Mouse (Mus musculus): Measurements from ENCODE around the gene Mroh3.
A peak's percentile ranks its signal among the peaks of the same experiment; 100 is the strongest.

Gene Mroh3

GRCm38 (mm10) chr1:136228328-136229039, 15.9 kb upstream of the Mroh3 start:
- peak; percentile 90 for DNase-seq (ENCODE audit: low read depth)

GRCm38 (mm10) chr1:136227870-136228269, 15.2 kb upstream of the Mroh3 start:
- DNase-seq (ENCODE audit: low read depth), result peak; percentile 75

DNA sequence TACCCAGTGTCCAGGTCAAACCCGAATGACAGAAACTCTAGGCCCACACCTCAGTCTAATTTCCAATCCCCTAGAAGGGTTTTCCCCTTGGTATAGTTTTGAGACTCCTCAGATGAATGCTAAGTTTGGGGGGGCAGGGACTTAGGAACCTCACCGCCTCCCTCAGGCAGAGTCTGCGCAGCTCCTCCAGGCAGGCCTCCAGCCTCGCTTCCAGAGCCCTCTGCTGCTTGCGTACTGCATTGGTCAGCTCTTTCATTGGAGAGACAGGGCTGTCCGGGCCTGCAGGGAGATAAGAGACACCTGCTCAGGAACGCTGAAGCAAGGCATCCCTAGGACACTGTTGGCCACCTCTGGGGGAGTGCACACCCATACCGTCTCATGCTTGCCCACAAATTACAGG, 14.0 kb upstream of the Mroh3 start:
- no peak for DNase-seq (ENCODE audit: low read depth)

DNA sequence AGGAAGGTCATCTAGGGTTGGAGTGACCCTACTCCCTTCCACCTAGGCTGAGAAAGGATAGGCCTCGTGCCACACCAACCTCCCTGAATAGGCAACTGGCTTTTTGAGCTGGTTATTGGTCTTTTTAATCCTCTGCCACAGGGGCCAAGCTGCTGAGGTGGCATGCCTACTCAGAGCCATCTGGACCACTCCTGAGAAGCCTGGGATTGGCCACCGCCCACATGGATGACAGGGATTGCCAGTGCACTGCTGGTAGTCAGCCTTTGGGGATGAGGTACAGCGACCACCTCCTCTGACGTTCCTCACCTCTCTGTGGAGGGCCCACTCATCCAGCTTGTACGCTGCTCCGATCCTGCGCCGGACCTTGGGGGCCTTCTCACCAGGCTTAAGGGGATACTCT, 13.2 kb upstream of the Mroh3 start:
- no peak for DNase-seq (ENCODE audit: low read depth)

DNA sequence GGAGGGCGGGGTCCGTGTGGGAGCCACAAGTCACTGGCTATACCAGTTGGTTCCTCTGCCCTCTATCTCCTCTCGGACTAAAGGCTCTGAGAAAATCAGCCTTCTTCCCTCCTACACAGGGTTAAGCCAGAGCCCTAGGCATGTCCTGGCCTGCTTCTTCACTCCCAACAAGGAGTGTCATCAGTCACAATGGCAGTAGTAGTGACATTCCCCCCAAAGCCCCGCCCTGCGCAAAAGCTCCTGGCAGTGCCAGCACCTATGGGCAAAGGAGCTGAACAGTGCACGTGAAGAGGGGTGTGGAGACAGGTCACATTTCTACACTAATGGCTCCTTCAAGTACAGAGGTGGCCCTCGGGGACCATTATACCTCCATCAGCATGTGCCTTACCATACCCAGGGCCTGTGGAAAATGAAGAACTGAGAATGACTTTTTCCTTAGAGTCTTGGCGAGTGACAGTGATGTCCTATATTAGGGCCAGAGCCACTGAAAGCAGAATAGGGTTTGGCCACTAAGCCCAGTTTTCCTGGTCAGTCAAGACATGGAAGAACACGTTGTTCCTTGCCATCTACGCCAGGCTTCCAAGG, 11.2 kb upstream of the Mroh3 start:
- DNase-seq (ENCODE audit: low read depth), result no peak

- DNase-seq (ENCODE audit: low read depth), result no peak
These were observed 9.8 kb upstream of the Mroh3 start for GRCm38 (mm10) chr1:136222386-136222785.

- DNase-seq (ENCODE audit: low read depth), result no peak
These were observed 7.6 kb upstream of the Mroh3 start for GRCm38 (mm10) chr1:136220037-136220871.

- DNase-seq (ENCODE audit: low read depth), result no peak
These were observed 1.7 kb upstream of the Mroh3 start for GRCm38 (mm10) chr1:136214304-136214703.

GRCm38 (mm10) chr1:136190033-136190432, 22.6 kb downstream of the Mroh3 start:
- no peak for DNase-seq (ENCODE audit: low read depth)

GRCm38 (mm10) chr1:136179511-136180001, 33.1 kb downstream of the Mroh3 start:
- DNase-seq (ENCODE audit: low read depth), result no peak

- no peak for DNase-seq (ENCODE audit: low read depth)
These were observed 33.9 kb downstream of the Mroh3 start for GRCm38 (mm10) chr1:136178741-136179140.

- peak; percentile 7 for DNase-seq (ENCODE audit: low read depth)
These were observed 35.5 kb downstream of the Mroh3 start for GRCm38 (mm10) chr1:136177085-136177484.

DNA sequence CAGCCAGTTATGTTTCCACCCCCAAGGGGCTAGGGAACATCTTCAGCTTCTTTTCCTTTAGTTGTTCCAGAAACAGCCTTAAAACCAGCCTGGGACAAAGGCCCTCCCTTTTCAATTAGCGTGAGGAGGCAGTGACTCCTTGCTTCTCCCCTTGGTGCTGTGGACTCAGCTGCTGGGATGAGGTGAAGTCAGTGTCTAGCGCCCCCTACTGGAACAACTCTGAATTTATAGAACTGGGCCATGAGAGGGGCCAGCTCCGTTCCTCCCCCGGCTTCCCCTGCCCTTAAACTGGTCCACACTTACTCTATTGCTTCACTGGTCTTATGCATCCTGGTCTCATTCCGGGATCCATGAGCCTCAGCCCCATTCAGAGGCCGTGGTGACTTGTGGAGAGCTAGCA, 37.4 kb downstream of the Mroh3 start:
- peak; percentile 68 for DNase-seq (ENCODE audit: low read depth)

DNA sequence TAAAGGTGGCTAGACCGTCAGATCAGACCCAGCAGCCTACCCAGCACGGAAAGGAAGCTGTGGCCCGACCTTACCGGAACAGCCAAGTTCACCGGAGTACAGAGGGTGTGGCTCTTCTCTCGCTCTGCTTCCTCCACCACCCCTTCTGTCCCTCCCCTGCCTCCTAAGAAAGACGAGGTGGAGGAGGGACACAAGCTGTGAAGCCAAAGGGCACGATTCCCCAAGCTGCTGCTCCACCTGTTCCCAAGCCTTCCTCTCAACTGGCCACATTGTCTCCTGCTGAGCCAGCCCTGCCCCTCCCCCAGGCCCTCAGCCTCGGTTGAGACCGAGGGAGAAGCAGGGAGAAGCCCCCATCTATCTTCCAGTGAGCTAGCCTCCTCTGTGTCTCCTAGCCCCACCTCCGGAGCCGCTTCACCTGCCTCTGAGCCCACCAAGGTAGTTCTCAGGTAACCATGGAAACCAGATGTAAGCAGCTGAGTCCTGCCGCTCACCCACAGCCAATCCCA, 38.5 kb downstream of the Mroh3 start:
- no peak for DNase-seq (ENCODE audit: low read depth)

- no peak for DNase-seq (ENCODE audit: low read depth)
These were observed 39.9 kb downstream of the Mroh3 start for GRCm38 (mm10) chr1:136172696-136173095.

GRCm38 (mm10) chr1:136170109-136170508, 42.5 kb downstream of the Mroh3 start:
- DNase-seq (ENCODE audit: low read depth), result peak; percentile 91

GRCm38 (mm10) chr1:136167657-136168056, 45.0 kb downstream of the Mroh3 start:
- DNase-seq (ENCODE audit: low read depth), result peak; percentile 79

DNA sequence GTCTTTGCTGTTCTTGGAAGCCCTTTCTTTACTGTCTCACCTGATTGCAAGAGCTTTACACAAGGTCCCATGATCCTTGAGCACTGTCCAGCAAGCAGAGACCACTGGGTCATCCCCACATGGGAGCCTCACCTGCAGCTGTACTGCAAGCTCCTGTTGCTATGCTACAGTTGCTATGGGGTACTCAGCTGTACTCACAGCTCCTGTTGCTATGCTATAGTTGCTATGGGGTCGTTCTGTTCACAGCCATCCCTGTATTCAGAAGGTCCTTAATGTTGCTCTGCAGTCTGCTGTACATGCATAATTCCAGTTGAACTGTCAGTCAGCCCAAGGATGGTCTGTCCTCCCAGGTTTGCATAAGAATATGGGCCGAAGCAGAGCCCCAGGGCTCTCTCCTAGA, 47.2 kb downstream of the Mroh3 start:
- DNase-seq (ENCODE audit: low read depth), result no peak

DNA sequence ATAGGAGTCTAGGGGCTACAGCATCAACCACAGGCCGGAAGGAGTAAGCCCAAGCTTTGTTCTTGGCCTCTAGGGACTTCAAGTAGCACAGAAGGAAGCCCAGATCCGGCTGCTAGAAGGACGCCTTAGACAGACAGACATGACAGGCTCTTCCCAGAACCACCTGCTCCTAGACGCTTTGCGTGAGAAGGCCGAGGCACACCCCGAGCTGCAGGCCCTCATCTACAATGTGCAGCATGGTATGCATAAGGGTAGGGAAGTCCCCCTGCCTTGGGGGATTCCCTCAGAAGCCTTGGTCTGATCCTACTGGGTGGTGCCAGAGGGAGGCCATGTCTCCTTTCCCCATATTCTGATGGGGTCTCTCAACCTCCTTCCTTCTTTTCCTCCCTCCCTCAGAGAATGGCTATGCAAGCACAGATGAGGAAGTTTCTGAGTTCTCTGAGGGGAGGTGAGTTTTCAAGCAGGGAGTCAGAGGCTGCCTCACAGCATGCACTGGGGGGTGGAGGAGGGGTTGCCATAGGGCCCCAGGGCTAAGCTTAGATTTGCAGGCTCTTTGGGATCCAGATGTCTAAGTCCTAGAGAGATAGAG, 51.2 kb downstream of the Mroh3 start:
- no peak for DNase-seq (ENCODE audit: low read depth)

DNA sequence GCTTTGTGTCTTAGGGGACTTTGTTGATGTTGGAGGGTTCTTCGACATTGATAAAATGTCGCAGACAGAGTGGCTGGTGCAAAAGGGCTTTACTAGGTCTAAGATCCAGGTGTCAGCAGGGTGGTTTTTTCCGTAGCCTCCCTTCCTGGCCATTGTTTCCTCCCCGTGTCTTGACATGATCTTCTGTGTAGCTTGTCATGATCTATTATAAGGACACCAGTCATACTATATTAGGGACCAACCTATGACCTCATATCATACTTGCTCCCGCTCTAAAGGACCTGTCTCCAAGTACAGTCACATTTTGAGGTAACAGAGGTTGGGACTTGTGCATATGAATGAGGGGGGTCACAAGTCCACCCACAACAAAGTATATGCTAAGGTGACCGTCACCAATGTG, 51.7 kb downstream of the Mroh3 start:
- no peak for DNase-seq (ENCODE audit: low read depth)

GRCm38 (mm10) chr1:136160297-136160696, 52.3 kb downstream of the Mroh3 start:
- no peak for DNase-seq (ENCODE audit: low read depth)

- DNase-seq (ENCODE audit: low read depth), result no peak
These were observed 52.8 kb downstream of the Mroh3 start for GRCm38 (mm10) chr1:136159830-136160229.

Measured in NIH3T3 (cell line).